Mouse (Mus musculus) retina, adult 2 months (tissue): ENCODE results near the gene Grrp1.

Experiments
- DNase-seq: peaks from one replicate; pipeline ENCODE4 v3.0.0-alpha.2; 2012; ENCODE audit warnings: low read depth, low spot score

Grrp1 gene

GRCm38 (mm10) chr4:134243516-134244250 lies 10.2 kb downstream of the Grrp1 start, which contains the start of gene E130218I03Rik:
Gene E130218I03Rik (plus strand): TSS chr4:134243662.
- peak; percentile 93 for DNase-seq

- DNase-seq: no peak
These were observed 15.2 kb downstream of the Grrp1 start for GRCm38 (mm10) chr4:134238686-134239085.

GRCm38 (mm10) chr4:134238279-134238651 lies 15.6 kb downstream of the Grrp1 start, which contains the start of gene Cnksr1:
Gene Cnksr1 (minus strand): TSS chr4:134238399.
- DNase-seq: no peak

- no peak for DNase-seq
These were observed 16.2 kb downstream of the Grrp1 start for GRCm38 (mm10) chr4:134237582-134238278.

- no peak for DNase-seq
These were observed 19.0 kb downstream of the Grrp1 start for GRCm38 (mm10) chr4:134234876-134235275.

GRCm38 (mm10) chr4:134230431-134230830 lies 23.5 kb downstream of the Grrp1 start:
- no peak for DNase-seq

GRCm38 (mm10) chr4:134227194-134227593 lies 26.7 kb downstream of the Grrp1 start, which contains the start of gene Catsper4:
Gene Catsper4 (minus strand): TSS chr4:134227383.
- DNase-seq: no peak

GRCm38 (mm10) chr4:134222793-134223600 lies 30.9 kb downstream of the Grrp1 start:
- no peak for DNase-seq

- no peak for DNase-seq
These were observed 47.3 kb downstream of the Grrp1 start for GRCm38 (mm10) chr4:134206488-134207053.

GRCm38 (mm10) chr4:134203340-134203896 lies 50.5 kb downstream of the Grrp1 start:
- no peak for DNase-seq

GRCm38 (mm10) chr4:134202904-134203303 lies 51.0 kb downstream of the Grrp1 start, which contains the start of gene Gm7534:
Gene Gm7534 (minus strand): TSS chr4:134203004.
- DNase-seq: no peak
